Mouse (Mus musculus): ENCODE measurements around the gene Kdm6b. TPM values are rescaled to one million over a fixed set of nuclear protein-coding genes. Genes with fewer than 3 reads are reported as not detected.
A peak's percentile ranks its signal among the peaks of the same experiment; 100 is the strongest.

Kdm6b gene
- polyA plus RNA-seq, 1 experiment from 2014 or later = 45.3 TPM

- H3K4me3 ChIP-seq = peak overlapping the region; percentile 91
- peak overlapping the region; percentile 93 for H3K4me2 ChIP-seq
- H3K27ac ChIP-seq = peak overlapping the region; percentile 100
- H3K9me3 ChIP-seq = no peaks in the 10 kb centered on the region
- ATAC-seq (replicated peaks) = peak; percentile 3; the same call in 1 of the 2 replicates
- peak overlapping the region; percentile 100 for H3K9ac ChIP-seq
- H3K4me1 ChIP-seq = peaks cover 43% of the 10 kb centered on the region
- H3K27me3 ChIP-seq (replicated peaks) = no peaks in the 10 kb centered on the region
- H3K36me3 ChIP-seq (replicated peaks) = peaks cover 29% of the 10 kb centered on the region
- WGBS = 18% methylated on average over 6 of the region's 6 CpGs
These were observed 47.8 kb downstream of the Kdm6b start for GRCm38 (mm10) chr11:69365722-69366121.

DNA sequence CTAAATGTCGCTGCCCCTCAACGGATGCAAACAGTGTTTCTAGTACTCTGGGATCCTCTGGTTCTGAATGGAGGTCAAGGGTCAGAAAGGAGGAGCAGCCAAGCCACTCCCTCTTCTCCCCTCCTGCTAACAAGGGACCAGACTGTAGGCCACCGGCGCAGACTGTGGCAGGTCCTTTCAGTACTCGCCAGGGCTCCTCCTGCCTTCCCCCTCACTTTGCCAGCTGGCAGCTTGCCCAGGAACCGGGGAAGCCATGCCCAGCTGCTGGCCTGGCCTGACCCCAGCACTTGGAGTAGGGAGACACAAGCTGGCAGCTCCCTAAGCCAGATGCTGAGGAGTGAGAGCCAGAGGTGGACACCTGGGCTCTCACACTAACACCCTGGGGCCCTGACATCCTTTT, 48.6 kb downstream of the Kdm6b start:
- ATAC-seq (replicated peaks) = peak; percentile 40
- no peaks in the 10 kb centered on the region for H3K27me3 ChIP-seq (replicated peaks)
- WGBS = 4% methylated on average over 6 of the region's 6 CpGs

DNA sequence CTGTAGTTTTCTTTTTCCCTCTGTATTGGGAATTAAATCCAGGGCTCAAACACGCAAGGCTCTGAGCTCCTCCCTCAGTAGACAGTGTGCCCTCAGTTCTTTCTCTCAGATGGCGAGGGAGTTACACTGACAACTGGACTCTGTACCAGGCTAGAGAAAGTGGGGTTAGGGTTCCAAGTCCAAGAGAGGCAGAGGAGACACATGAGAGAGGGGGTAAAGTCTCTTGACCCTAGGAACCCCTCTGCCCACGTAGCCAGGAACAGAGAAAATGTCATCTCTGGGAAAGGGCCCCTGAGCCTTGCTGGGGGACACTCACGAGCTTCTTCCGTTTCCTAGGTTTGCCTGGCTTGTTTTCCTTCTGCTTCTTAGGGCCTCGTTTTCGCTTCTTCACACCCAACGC, 49.1 kb downstream of the Kdm6b start:
- Histone ChIP-seq H3K4me2 (peak overlapping the region; percentile 93; the same call in 1 of the 2 replicates), H3K36me3 (replicated peaks) (peaks cover 42% of the 10 kb centered on the region), H3K27me3 (replicated peaks) (no peaks in the 10 kb centered on the region), H3K4me1 (peaks cover 36% of the 10 kb centered on the region), H3K4me3 (no peak overlapping the region), H3K9ac (no peak overlapping the region), H3K27ac (peak overlapping the region; percentile 100; the same call in 1 of the 2 replicates), H3K9me3 (no peaks in the 10 kb centered on the region)
- ATAC-seq (replicated peaks) = no peak
- WGBS = 57% methylated on average over 8 of the region's 8 CpGs

More for the DNA sequence above, 48.6 kb downstream of the Kdm6b start:
- Histone ChIP-seq H3K27ac (peak overlapping the region; percentile 100), H3K9me3 (no peaks in the 10 kb centered on the region), H3K4me2 (peak overlapping the region; percentile 93), H3K4me1 (peaks cover 39% of the 10 kb centered on the region), H3K9ac (peak overlapping the region; percentile 100; the same call in 1 of the 2 replicates), H3K4me3 (peak overlapping the region; percentile 91), H3K36me3 (replicated peaks) (peaks cover 37% of the 10 kb centered on the region)

DNA sequence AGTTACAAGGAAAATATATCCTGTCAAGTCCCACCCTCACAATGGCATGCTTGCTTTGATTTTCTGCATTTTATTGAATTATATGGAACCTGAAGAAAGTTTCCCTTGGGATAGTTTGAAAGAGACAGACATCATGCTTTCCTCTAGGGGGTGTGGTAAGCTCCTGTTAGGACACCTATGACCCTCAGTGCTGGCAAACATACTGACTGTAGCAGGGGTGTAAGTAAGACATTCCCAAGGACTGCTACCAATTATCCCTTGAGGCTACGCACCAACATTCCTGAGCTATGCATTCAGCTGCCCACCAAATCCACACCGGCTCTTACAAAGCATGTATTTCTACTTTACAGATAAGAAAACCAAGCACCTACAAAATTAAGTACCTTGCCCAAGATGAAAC, 51.0 kb downstream of the Kdm6b start:
- Histone ChIP-seq H3K4me1 (peaks cover 29% of the 10 kb centered on the region), H3K4me3 (no peak overlapping the region), H3K27me3 (replicated peaks) (no peaks in the 10 kb centered on the region), H3K4me2 (no peak overlapping the region), H3K27ac (no peak overlapping the region), H3K36me3 (replicated peaks) (peaks cover 58% of the 10 kb centered on the region), H3K9ac (no peak overlapping the region), H3K9me3 (no peaks in the 10 kb centered on the region)
- 85% methylated on average over 2 of the region's 2 CpGs for WGBS
- ATAC-seq (replicated peaks) = no peak

DNA sequence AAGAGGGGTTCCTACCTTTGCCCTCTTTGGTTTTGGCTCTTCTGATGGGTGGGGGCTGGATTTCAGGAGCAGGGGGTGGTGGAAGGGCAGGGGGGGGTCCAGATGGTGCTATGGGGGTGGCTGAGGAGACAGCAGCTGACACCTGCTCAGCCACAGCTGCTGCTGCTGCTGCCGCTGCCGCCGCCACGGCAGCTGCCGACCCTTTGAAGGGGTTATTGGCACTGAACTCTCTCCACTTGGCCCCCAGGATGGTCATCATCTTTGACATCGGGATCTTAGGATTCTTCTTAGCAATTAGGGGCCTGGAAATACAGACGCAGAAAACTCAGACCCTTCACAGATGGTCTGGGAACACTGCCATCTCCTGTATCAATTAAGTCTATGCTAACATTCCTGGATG, 51.5 kb downstream of the Kdm6b start:
- no peak overlapping the region for H3K27ac ChIP-seq
- 62% methylated on average over 7 of the region's 7 CpGs for WGBS
- H3K36me3 ChIP-seq (replicated peaks) = peaks cover 62% of the 10 kb centered on the region
- no peaks in the 10 kb centered on the region for H3K9me3 ChIP-seq
- H3K4me3 ChIP-seq = no peak overlapping the region
- H3K4me1 ChIP-seq = peaks cover 25% of the 10 kb centered on the region
- H3K9ac ChIP-seq = no peak overlapping the region
- no peak overlapping the region for H3K4me2 ChIP-seq
- no peaks in the 10 kb centered on the region for H3K27me3 ChIP-seq (replicated peaks)
- no peak for ATAC-seq (replicated peaks)

- Histone ChIP-seq H3K4me1 (no peaks in the 10 kb centered on the region), H3K4me2 (no peak overlapping the region), H3K27ac (no peak overlapping the region), H3K9me3 (no peaks in the 10 kb centered on the region), H3K36me3 (replicated peaks) (peaks cover 93% of the 10 kb centered on the region), H3K9ac (no peak overlapping the region), H3K27me3 (replicated peaks) (no peaks in the 10 kb centered on the region), H3K4me3 (no peak overlapping the region)
- WGBS = 95% methylated on average over 12 of the region's 12 CpGs
- ATAC-seq (replicated peaks) = no peak
These were observed 55.8 kb downstream of the Kdm6b start for GRCm38 (mm10) chr11:69357690-69358089.

- Histone ChIP-seq H3K9ac (no peak overlapping the region), H3K27ac (no peak overlapping the region), H3K27me3 (replicated peaks) (no peaks in the 10 kb centered on the region), H3K4me3 (no peak overlapping the region), H3K4me1 (no peaks in the 10 kb centered on the region), H3K9me3 (no peaks in the 10 kb centered on the region), H3K36me3 (replicated peaks) (peaks cover 90% of the 10 kb centered on the region), H3K4me2 (no peak overlapping the region)
- WGBS = 97% methylated on average over 5 of the region's 5 CpGs
- no peak for ATAC-seq (replicated peaks)
These were observed 56.9 kb downstream of the Kdm6b start for GRCm38 (mm10) chr11:69356544-69356943.

Other genes with a start within 250 kb of the Kdm6b start
- 0.25 and 0.87 TPM in 2 replicates for gene Alox8, start 215.8 kb downstream of the Kdm6b start, polyA plus RNA-seq (2015; fragmentation: Nextera tagmentation; extraction: Ambion mirVana)
- gene Gucy2e, start 176.6 kb downstream of the Kdm6b start, polyA plus RNA-seq (2015; fragmentation: Nextera tagmentation; extraction: Ambion mirVana) = 0.75 and 0.92 TPM in 2 replicates
- gene Cntrob, start 89.9 kb downstream of the Kdm6b start, polyA plus RNA-seq (2015; fragmentation: Nextera tagmentation; extraction: Ambion mirVana) = 22.1 and 22.2 TPM in 2 replicates
- gene Trappc1, start 89.7 kb downstream of the Kdm6b start, polyA plus RNA-seq (2015; fragmentation: Nextera tagmentation; extraction: Ambion mirVana) = 182 and 184 TPM in 2 replicates
- 4.1 and 4.9 TPM in 2 replicates for gene Kcnab3, start 87.4 kb downstream of the Kdm6b start, polyA plus RNA-seq (2015; fragmentation: Nextera tagmentation; extraction: Ambion mirVana)
- 278 and 308 TPM in 2 replicates for gene Rnf227, start 73.2 kb downstream of the Kdm6b start, polyA plus RNA-seq (2015; fragmentation: Nextera tagmentation; extraction: Ambion mirVana)
- 98.2 and 102 TPM in 2 replicates for gene Chd3, start 44.3 kb downstream of the Kdm6b start, polyA plus RNA-seq (2015; fragmentation: Nextera tagmentation; extraction: Ambion mirVana)
- gene Naa38, start 18.2 kb downstream of the Kdm6b start, polyA plus RNA-seq (2015; fragmentation: Nextera tagmentation; extraction: Ambion mirVana) = 96.8 and 101 TPM in 2 replicates
- gene Cyb5d1, start 18.0 kb downstream of the Kdm6b start, polyA plus RNA-seq (2015; fragmentation: Nextera tagmentation; extraction: Ambion mirVana) = 32.7 and 33.5 TPM in 2 replicates
- 6.5 and 7.0 TPM in 2 replicates for gene Tmem88, start 15.4 kb downstream of the Kdm6b start, polyA plus RNA-seq (2015; fragmentation: Nextera tagmentation; extraction: Ambion mirVana)
- gene Dnah2, start 135.4 kb upstream of the Kdm6b start, polyA plus RNA-seq (2015; fragmentation: Nextera tagmentation; extraction: Ambion mirVana) = 4.5 and 5.7 TPM in 2 replicates
- gene Efnb3, start 146.5 kb upstream of the Kdm6b start, polyA plus RNA-seq (2015; fragmentation: Nextera tagmentation; extraction: Ambion mirVana) = 178 and 188 TPM in 2 replicates
- gene Wrap53, start 166.6 kb upstream of the Kdm6b start, polyA plus RNA-seq (2015; fragmentation: Nextera tagmentation; extraction: Ambion mirVana) = 21.4 and 23.2 TPM in 2 replicates
- 60.4 and 70.1 TPM in 2 replicates for gene Trp53, start 166.7 kb upstream of the Kdm6b start, polyA plus RNA-seq (2015; fragmentation: Nextera tagmentation; extraction: Ambion mirVana)
- gene Atp1b2, start 192.3 kb upstream of the Kdm6b start, polyA plus RNA-seq (2015; fragmentation: Nextera tagmentation; extraction: Ambion mirVana) = 60.0 and 60.9 TPM in 2 replicates
- gene Shbg, start 204.2 kb upstream of the Kdm6b start, polyA plus RNA-seq (2015; fragmentation: Nextera tagmentation; extraction: Ambion mirVana) = not detected in 2 replicates
- 23.5 and 24.9 TPM in 2 replicates for gene Sat2, start 208.3 kb upstream of the Kdm6b start, polyA plus RNA-seq (2015; fragmentation: Nextera tagmentation; extraction: Ambion mirVana)
- gene Fxr2, start 219.3 kb upstream of the Kdm6b start, polyA plus RNA-seq (2015; fragmentation: Nextera tagmentation; extraction: Ambion mirVana) = 40.6 and 47.0 TPM in 2 replicates
- gene Sox15, start 241.6 kb upstream of the Kdm6b start, polyA plus RNA-seq (2015; fragmentation: Nextera tagmentation; extraction: Ambion mirVana) = 0.20 TPM in 1 of 2 replicates, not detected in the other
- 99.9 and 108 TPM in 2 replicates for gene Mpdu1, start 249.0 kb upstream of the Kdm6b start, polyA plus RNA-seq (2015; fragmentation: Nextera tagmentation; extraction: Ambion mirVana)

Data from midbrain, embryonic 15.5 days (tissue).